Comparison of ENCODE assay signal across 12 mouse cellular contexts in the genomic region with DNA sequence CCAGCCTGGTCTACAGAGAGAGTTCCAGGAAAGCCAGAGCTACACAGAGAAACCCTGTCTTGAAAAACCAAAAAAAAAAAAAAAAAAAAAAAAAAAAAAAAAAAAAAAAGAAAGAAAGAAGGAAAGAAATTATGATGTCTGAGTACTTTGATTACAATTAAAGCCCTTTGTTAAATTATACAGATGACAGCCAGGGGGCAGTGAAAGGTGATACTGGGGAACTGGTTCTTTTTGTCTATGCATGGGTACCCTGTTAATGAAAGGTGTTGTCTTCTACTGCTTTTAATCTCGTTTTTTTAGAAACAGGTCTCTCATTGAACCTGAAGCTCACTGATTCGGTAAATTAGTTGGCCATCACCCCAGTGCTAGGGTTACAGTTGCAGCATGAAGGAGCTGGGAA. TPM values are rescaled to one million over a fixed set of nuclear protein-coding genes. Genes with fewer than 3 reads are reported as not detected.
DNase-seq lines count a peak whose midpoint lies in the region; ATAC-seq and TF ChIP-seq lines count a peak whose summit lies in the region.
"Had no signal": no experiment of that assay in that cellular context is flagged by ENCODE, and none has a peak within 500 bp of the region (broad histone marks: within the 10 kb centered on the region; RNA-seq: fewer than 3 reads in every experiment).

No protein-coding gene starts in this region.

- peak; percentile 56 for DNase-seq in CD4-positive, CD25-positive, alpha-beta regulatory T cell, adult 2 months (ENCODE audit: low read depth, low spot score)
- DNase-seq in midbrain, embryonic 11.5 days (ENCODE audit: low spot score, missing footprints): peak; percentile 80
- no peak for DNase-seq in liver, postnatal 0 days
- DNase-seq in left cerebral cortex, adult 8-10 months (ENCODE audit: low spot score in 2 of 2): no peak
- DNase-seq: kidney, postnatal 14 days; right cerebral cortex, adult 18-20 months had no signal

- no peak overlapping the region for H3K9ac ChIP-seq in intestine, postnatal 0 days (ENCODE audit: low read depth, low read length)
- H3K9ac ChIP-seq in intestine, embryonic 16.5 days (ENCODE audit: low read depth, low read length): no peak overlapping the region
- no peak overlapping the region for H3K9ac ChIP-seq in midbrain, embryonic 11.5 days (ENCODE audit: low read length)
- no peak overlapping the region for H3K9ac ChIP-seq in midbrain, embryonic 13.5 days (replicated peaks)
- H3K9ac ChIP-seq in liver, postnatal 0 days (replicated peaks): no peak overlapping the region
- H3K9ac ChIP-seq: limb, embryonic 12.5 days had no signal

- H3K27me3 ChIP-seq in intestine, postnatal 0 days (replicated peaks; ENCODE audit: control insufficient read depth, insufficient read depth, low read length): no peaks in the 10 kb centered on the region
- no peaks in the 10 kb centered on the region for H3K27me3 ChIP-seq in intestine, embryonic 16.5 days (replicated peaks; ENCODE audit: control insufficient read depth, insufficient read depth, low read length)
- no peaks in the 10 kb centered on the region for H3K27me3 ChIP-seq in midbrain, embryonic 11.5 days (ENCODE audit: control insufficient read depth, insufficient read depth, low read length)
- no peaks in the 10 kb centered on the region for H3K27me3 ChIP-seq in midbrain, embryonic 13.5 days
- H3K27me3 ChIP-seq in liver, postnatal 0 days (ENCODE audit: insufficient read depth, low read length): no peaks in the 10 kb centered on the region
- H3K27me3 ChIP-seq: limb, embryonic 12.5 days had no signal

- H3K36me3 ChIP-seq in intestine, postnatal 0 days (ENCODE audit: control insufficient read depth, insufficient read depth): no peaks in the 10 kb centered on the region
- 0 out of 2 replicates have a peak, but pooled peaks cover 2% of the 10 kb centered on the region for H3K36me3 ChIP-seq in intestine, embryonic 16.5 days (ENCODE audit: control insufficient read depth, insufficient read depth, low read length)
- no peaks in the 10 kb centered on the region; the same call in 1 of the 2 replicates for H3K36me3 ChIP-seq in midbrain, embryonic 11.5 days (ENCODE audit: control insufficient read depth, insufficient read depth, low read length)
- H3K36me3 ChIP-seq in midbrain, embryonic 13.5 days: peaks cover 4% of the 10 kb centered on the region; the same call in 1 of the 2 replicates
- H3K36me3 ChIP-seq in liver, postnatal 0 days (replicated peaks; ENCODE audit: insufficient read depth, low read length): no peaks in the 10 kb centered on the region; the same call in 1 of the 2 replicates

- no peak for TF ChIP-seq EP300 in liver, postnatal 0 days (IDR thresholded peaks at IDR 0.05; ENCODE audit: low read depth)

- H3K9me3 ChIP-seq in intestine, postnatal 0 days (ENCODE audit: control insufficient read depth): no peaks in the 10 kb centered on the region
- H3K9me3 ChIP-seq in intestine, embryonic 16.5 days (ENCODE audit: control insufficient read depth, low read length): peaks cover 3% of the 10 kb centered on the region; the same call in 1 of the 2 replicates
- no peaks in the 10 kb centered on the region for H3K9me3 ChIP-seq in midbrain, embryonic 11.5 days (ENCODE audit: control insufficient read depth, low read length)
- H3K9me3 ChIP-seq in midbrain, embryonic 13.5 days: no peaks in the 10 kb centered on the region
- H3K9me3 ChIP-seq in liver, postnatal 0 days (ENCODE audit: low read length): no peaks in the 10 kb centered on the region

- H3K4me1 ChIP-seq in intestine, postnatal 0 days (replicated peaks; ENCODE audit: control insufficient read depth, insufficient read depth, low read length): 0 out of 2 replicates have a peak, but pooled peaks cover 3% of the 10 kb centered on the region
- 0 out of 2 replicates have a peak, but pooled peaks cover 3% of the 10 kb centered on the region for H3K4me1 ChIP-seq in intestine, embryonic 16.5 days (ENCODE audit: control insufficient read depth, insufficient read depth, low read length)
- peaks cover 11% of the 10 kb centered on the region for H3K4me1 ChIP-seq in midbrain, embryonic 11.5 days (ENCODE audit: control insufficient read depth, insufficient read depth, low read length)
- H3K4me1 ChIP-seq in midbrain, embryonic 13.5 days (replicated peaks): peaks cover 15% of the 10 kb centered on the region
- H3K4me1 ChIP-seq in liver, postnatal 0 days (ENCODE audit: insufficient read depth): peaks cover 20% of the 10 kb centered on the region

- no peak overlapping the region for H3K27ac ChIP-seq in intestine, postnatal 0 days (ENCODE audit: low read depth, low read length)
- H3K27ac ChIP-seq in intestine, embryonic 16.5 days (ENCODE audit: low read length): no peak overlapping the region
- H3K27ac ChIP-seq in midbrain, embryonic 11.5 days (ENCODE audit: low read depth, low read length): no peak overlapping the region
- H3K27ac ChIP-seq in midbrain, embryonic 13.5 days: no peak overlapping the region
- no peak overlapping the region for H3K27ac ChIP-seq in liver, postnatal 0 days (ENCODE audit: low read depth)
- H3K27ac ChIP-seq: limb, embryonic 12.5 days had no signal

- ATAC-seq in CD4-positive, CD25-positive, alpha-beta regulatory T cell, adult 4 months: no peak
- no peak for ATAC-seq in intestine, postnatal 0 days
- ATAC-seq in intestine, embryonic 16.5 days: no peak
- ATAC-seq in midbrain, embryonic 11.5 days (ENCODE audit: low FRiP score): no peak
- ATAC-seq in midbrain, embryonic 13.5 days: no peak
- ATAC-seq in liver, postnatal 0 days: no peak

- no peak overlapping the region for H3K4me3 ChIP-seq in intestine, postnatal 0 days (ENCODE audit: low read depth, low read length)
- H3K4me3 ChIP-seq in intestine, embryonic 16.5 days (ENCODE audit: low read length): no peak overlapping the region
- no peak overlapping the region for H3K4me3 ChIP-seq in midbrain, embryonic 11.5 days (ENCODE audit: low read depth, low read length)
- no peak overlapping the region for H3K4me3 ChIP-seq in midbrain, embryonic 13.5 days (replicated peaks)
- no peak overlapping the region for H3K4me3 ChIP-seq in liver, postnatal 0 days (ENCODE audit: low read depth, low read length)

- H3K4me2 ChIP-seq in intestine, postnatal 0 days (replicated peaks; ENCODE audit: low read depth): no peak overlapping the region
- H3K4me2 ChIP-seq in intestine, embryonic 16.5 days (ENCODE audit: low read depth, low read length): no peak overlapping the region
- H3K4me2 ChIP-seq in midbrain, embryonic 11.5 days: no peak overlapping the region
- no peak overlapping the region for H3K4me2 ChIP-seq in midbrain, embryonic 13.5 days (replicated peaks)
- no peak overlapping the region for H3K4me2 ChIP-seq in liver, postnatal 0 days (ENCODE audit: low read depth, low read length)

- 87% methylated on average over 2 of the region's 2 CpGs for WGBS in intestine, postnatal 0 days
- 89% methylated on average over 2 of the region's 2 CpGs for WGBS in intestine, embryonic 16.5 days
- 90% methylated on average over 2 of the region's 2 CpGs for WGBS in midbrain, embryonic 11.5 days
- WGBS in midbrain, embryonic 13.5 days: 94% methylated on average over 2 of the region's 2 CpGs
- WGBS in liver, postnatal 0 days (ENCODE audit: insufficient replicate concordance): 88% methylated on average over 2 of the region's 2 CpGs

- peak; percentile 42 for TF ChIP-seq CTCF in intestine, postnatal 0 days (IDR thresholded peaks at IDR 0.05; ENCODE audit: low read depth)
- TF ChIP-seq CTCF in liver, postnatal 0 days (IDR thresholded peaks at IDR 0.05; ENCODE audit: low read depth): peak; percentile 41

RNA-seq across cellular contexts. Expression of a gene that starts 1.8 kb away (rescaled TPM):
- polyA plus RNA-seq in CD4-positive, CD25-positive, alpha-beta regulatory T cell, adult 4 months (2017; shearing (Covaris generic)): 100 to 1,000 TPM; 159 to 194 TPM
- polyA plus RNA-seq in intestine, postnatal 0 days (2015; fragmentation: Nextera tagmentation; extraction: Ambion mirVana): 91.4 and 92.6 TPM in 2 replicates
- 134 and 158 TPM in 2 replicates for polyA plus RNA-seq in intestine, embryonic 16.5 days (2015; fragmentation: Nextera tagmentation; extraction: Ambion mirVana)
- 164 and 170 TPM in 2 replicates for polyA plus RNA-seq in midbrain, embryonic 11.5 days (2014; fragmentation: Nextera tagmentation; extraction: Ambion mirVana)
- polyA plus RNA-seq in midbrain, embryonic 13.5 days (2015; fragmentation: Nextera tagmentation; extraction: Ambion mirVana): 110 TPM in 2 replicates
- polyA plus RNA-seq in liver, postnatal 0 days (2015; fragmentation: Nextera tagmentation; extraction: Ambion mirVana): 68.7 and 70.3 TPM in 2 replicates
- total RNA-seq in left cerebral cortex, adult 8-10 months (2022): 10 to 100 TPM; 63.4 to 69.4 (median 68.0) TPM

RNA-seq across cellular contexts. Expression of a gene that starts 2.6 kb away (rescaled TPM):
- polyA plus RNA-seq in CD4-positive, CD25-positive, alpha-beta regulatory T cell, adult 4 months (2017; shearing (Covaris generic)): 10 to 100 TPM; 37.8 to 38.8 TPM
- 12.1 and 12.4 TPM in 2 replicates for polyA plus RNA-seq in intestine, postnatal 0 days (2015; fragmentation: Nextera tagmentation; extraction: Ambion mirVana)
- polyA plus RNA-seq in intestine, embryonic 16.5 days (2015; fragmentation: Nextera tagmentation; extraction: Ambion mirVana): 33.5 and 37.2 TPM in 2 replicates
- polyA plus RNA-seq in midbrain, embryonic 11.5 days (2014; fragmentation: Nextera tagmentation; extraction: Ambion mirVana): 38.2 and 44.5 TPM in 2 replicates
- 58.6 and 59.0 TPM in 2 replicates for polyA plus RNA-seq in midbrain, embryonic 13.5 days (2015; fragmentation: Nextera tagmentation; extraction: Ambion mirVana)
- polyA plus RNA-seq in liver, postnatal 0 days (2015; fragmentation: Nextera tagmentation; extraction: Ambion mirVana): 51.9 and 56.1 TPM in 2 replicates
- 10 to 100 TPM; 15.3 to 22.4 (median 20.1) TPM for total RNA-seq in left cerebral cortex, adult 8-10 months (2022)

RNA-seq across cellular contexts. Expression of a gene that starts 27.4 kb away (rescaled TPM):
- under 1 TPM in 1 of 2 experiments, not detected in 1; 0.47 TPM for polyA plus RNA-seq in CD4-positive, CD25-positive, alpha-beta regulatory T cell, adult 4 months (2017; shearing (Covaris generic))
- polyA plus RNA-seq in intestine, postnatal 0 days (2015; fragmentation: Nextera tagmentation; extraction: Ambion mirVana): 0.08 TPM in 1 of 2 replicates, not detected in the other
- polyA plus RNA-seq in intestine, embryonic 16.5 days (2015; fragmentation: Nextera tagmentation; extraction: Ambion mirVana): 0.07 TPM in 1 of 2 replicates, not detected in the other
- 0.10 TPM in 1 of 2 replicates, not detected in the other for polyA plus RNA-seq in midbrain, embryonic 11.5 days (2014; fragmentation: Nextera tagmentation; extraction: Ambion mirVana)
- 0.17 TPM in 2 replicates for polyA plus RNA-seq in midbrain, embryonic 13.5 days (2015; fragmentation: Nextera tagmentation; extraction: Ambion mirVana)
- 0.11 TPM in 1 of 2 replicates, not detected in the other for polyA plus RNA-seq in liver, postnatal 0 days (2015; fragmentation: Nextera tagmentation; extraction: Ambion mirVana)
- total RNA-seq in left cerebral cortex, adult 8-10 months (2022): under 1 TPM in 1 of 4 experiments, not detected in 3; 0.13 TPM
- polyA plus RNA-seq: heart, embryonic 16.5 days; limb, embryonic 12.5 days had no signal

Comparison
In these comparisons a context has a peak if more than half of its experiments do, and no peak if none do; other contexts are left out.
1. DNase-seq: peak in CD4-positive, CD25-positive, alpha-beta regulatory T cell, adult 2 months (single experiment) and midbrain, embryonic 11.5 days (single experiment); none in liver, postnatal 0 days (single experiment) and left cerebral cortex, adult 8-10 months (0 of 2).